Mouse (Mus musculus) neural tube, embryonic 15.5 days (tissue): ENCODE measurements around the gene 4930595D18Rik. TPM values are rescaled to one million over a fixed set of nuclear protein-coding genes. Genes with fewer than 3 reads are reported as not detected.

Source experiments
- ATAC-seq: fragments of 200-750 bp; cut with Nextera tagmentation; 2 replicates; pipeline ENCODE4 v1.8.0; 2017; ENCODE audit warnings: mild to moderate bottlenecking, moderate TSS enrichment, moderate library complexity; ENCODE audit not compliant: low FRiP score
- H3K27ac ChIP-seq: fragments of 300-500 bp; sonication (generic); replicated peaks from 2 replicates; pipeline ENCODE4 v1.5.1; 2015; ENCODE audit warnings: mild to moderate bottlenecking, inconsistent platforms
- H3K27me3 ChIP-seq: fragments of 300-500 bp; sonication (generic); replicated peaks from 2 replicates; pipeline ENCODE4 v1.6.1; 2015; ENCODE audit warnings: inconsistent platforms
- H3K36me3 ChIP-seq: fragments of 300-500 bp; sonication (generic); 2 replicates; pipeline ENCODE4 v1.6.1; 2015; ENCODE audit warnings: inconsistent platforms
- H3K4me1 ChIP-seq: fragments of 300-500 bp; sonication (generic); 2 replicates; pipeline ENCODE4 v1.6.1; 2015; ENCODE audit warnings: inconsistent platforms
- H3K4me2 ChIP-seq: fragments of 300-500 bp; sonication (generic); 2 replicates; pipeline ENCODE4 v1.6.1; 2015; ENCODE audit warnings: inconsistent platforms, mild to moderate bottlenecking, moderate library complexity
- H3K4me3 ChIP-seq: fragments of 300-500 bp; sonication (generic); replicated peaks from 2 replicates; pipeline ENCODE4 v1.5.1; 2015; ENCODE audit warnings: mild to moderate bottlenecking, inconsistent platforms
- H3K9ac ChIP-seq: fragments of 300-500 bp; sonication (generic); replicated peaks from 2 replicates; pipeline ENCODE4 v1.6.1; 2015; ENCODE audit warnings: mild to moderate bottlenecking, inconsistent platforms
- H3K9me3 ChIP-seq: fragments of 300-500 bp; sonication (generic); replicated peaks from 2 replicates; pipeline ENCODE4 v1.6.1; 2016; ENCODE audit warnings: inconsistent platforms
- WGBS: fragments of 180-500 bp; shearing (Covaris S2); methylation state at CpG from one replicate; pipeline ENCODE4 v1.1.7; 2015; ENCODE audit warnings: mixed read lengths; 5-methylcytosine and 5-hydroxymethylcytosine counted together
- polyA plus RNA-seq: library from polyadenylated mRNA; unstranded; fragments of >200 nt; fragmentation: Nextera tagmentation; extraction: Ambion mirVana; gene quantifications from 2 replicates; pipeline ENCODE4 v1.2.1, GENCODE M21; 2015

The 4930595D18Rik gene
- polyA plus RNA-seq, 1 experiment from 2014 or later: not detected

DNA sequence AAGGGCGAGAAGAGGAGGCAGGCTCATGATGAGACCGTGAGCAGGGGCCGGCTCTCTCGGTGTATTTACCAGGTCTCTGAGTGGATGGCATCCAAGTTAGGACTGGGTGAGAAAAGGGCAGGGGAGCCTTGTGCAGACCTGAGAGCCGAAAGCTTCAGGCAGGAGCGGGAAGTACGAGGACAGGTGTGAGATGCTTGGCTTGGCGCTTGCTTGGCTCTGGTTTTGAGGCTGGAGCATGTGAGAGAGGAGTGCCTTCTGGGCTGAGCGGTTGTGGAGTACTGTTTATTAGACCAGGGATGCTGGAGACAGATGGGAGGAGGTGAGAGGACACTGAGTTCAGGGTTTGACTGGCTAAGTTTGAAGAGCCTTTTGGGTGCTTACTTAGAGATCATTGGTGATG lies 9.0 kb upstream of the 4930595D18Rik start:
- no peak overlapping the region for H3K4me3 ChIP-seq
- no peaks in the 10 kb centered on the region for H3K9me3 ChIP-seq
- no peaks in the 10 kb centered on the region for H3K27me3 ChIP-seq
- H3K9ac ChIP-seq: no peak overlapping the region
- H3K36me3 ChIP-seq: no peaks in the 10 kb centered on the region
- peak; percentile 43; the same call in 1 of the 2 replicates for ATAC-seq
- H3K4me1 ChIP-seq: peaks cover 16% of the 10 kb centered on the region
- H3K27ac ChIP-seq: no peak overlapping the region
- H3K4me2 ChIP-seq: 0 out of 2 replicates have a peak overlapping the region, but pooled peaks have one; percentile 1
- 67% methylated on average over 9 of the region's 9 CpGs for WGBS

DNA sequence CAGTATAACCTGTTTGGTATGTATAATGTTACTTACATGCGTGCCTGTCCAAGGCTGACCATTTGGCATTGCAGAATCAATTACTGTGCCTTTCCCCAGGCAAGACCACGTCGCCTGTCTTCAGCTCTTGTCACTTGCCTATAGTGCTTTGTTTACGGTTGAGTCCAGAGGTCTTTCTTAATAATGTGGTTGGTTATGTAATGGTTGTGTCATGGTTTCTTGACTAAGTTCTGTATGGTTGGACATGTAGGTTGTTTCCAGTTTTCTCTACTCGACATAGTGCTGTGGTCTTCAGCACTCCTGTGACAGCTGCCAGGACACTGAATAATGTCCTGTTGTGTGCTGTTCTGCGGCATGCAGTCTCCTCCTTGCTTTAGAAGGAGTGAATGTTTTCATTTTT lies 8.5 kb upstream of the 4930595D18Rik start:
- Histone ChIP-seq H3K9ac (no peak overlapping the region), H3K4me2 (no peak overlapping the region), H3K4me3 (no peak overlapping the region), H3K4me1 (peaks cover 16% of the 10 kb centered on the region), H3K27ac (no peak overlapping the region), H3K36me3 (no peaks in the 10 kb centered on the region), H3K27me3 (no peaks in the 10 kb centered on the region), H3K9me3 (no peaks in the 10 kb centered on the region)
- ATAC-seq: no peak
- 72% methylated on average over 6 of the region's 6 CpGs for WGBS

DNA sequence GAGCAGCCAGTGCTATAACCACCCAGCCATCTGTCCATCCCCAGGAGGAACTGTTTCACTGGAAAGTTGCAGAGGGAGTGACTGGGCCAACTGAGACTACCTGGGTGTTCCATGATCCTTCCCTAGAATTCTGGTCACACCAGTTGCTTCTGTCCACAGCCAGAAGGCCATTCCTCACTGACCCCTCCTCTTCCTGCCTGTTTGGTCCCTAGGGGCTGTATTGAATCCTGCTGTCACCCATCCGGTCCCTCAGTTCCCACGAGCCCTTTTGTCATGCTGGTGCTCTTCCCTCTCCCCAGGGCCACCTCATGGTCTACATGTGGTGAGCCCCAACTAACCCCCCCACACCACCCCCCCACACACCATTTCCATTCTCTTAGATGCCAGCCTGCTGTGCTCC lies 6.6 kb upstream of the 4930595D18Rik start:
- no peak for ATAC-seq
- Histone ChIP-seq H3K4me2 (no peak overlapping the region), H3K4me3 (no peak overlapping the region), H3K36me3 (no peaks in the 10 kb centered on the region), H3K27ac (no peak overlapping the region), H3K27me3 (no peaks in the 10 kb centered on the region), H3K4me1 (peaks cover 16% of the 10 kb centered on the region), H3K9me3 (no peaks in the 10 kb centered on the region), H3K9ac (no peak overlapping the region)
- 40% methylated on average over 2 of the region's 2 CpGs for WGBS

DNA sequence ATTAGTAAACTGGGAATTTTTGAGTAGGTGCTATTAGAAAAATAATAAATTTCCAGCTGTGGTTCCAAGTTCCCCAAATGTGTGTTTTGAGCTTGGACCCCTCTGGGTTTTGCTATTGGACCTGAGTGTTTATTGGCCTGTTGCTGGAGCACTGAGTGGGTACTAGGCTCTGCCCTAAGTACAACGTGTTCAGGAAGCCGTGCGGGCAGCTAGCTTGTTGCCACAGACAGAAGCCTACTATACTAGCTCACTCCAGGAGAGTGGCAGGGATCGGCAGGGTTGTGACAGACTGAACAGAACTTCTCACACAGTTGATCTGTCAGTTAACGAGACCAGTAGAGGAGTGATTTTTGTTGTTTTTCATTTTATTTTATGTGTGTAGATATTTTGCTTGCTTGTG lies 6.1 kb upstream of the 4930595D18Rik start:
- no peak for ATAC-seq
- no peak overlapping the region for H3K27ac ChIP-seq
- H3K27me3 ChIP-seq: no peaks in the 10 kb centered on the region
- H3K36me3 ChIP-seq: no peaks in the 10 kb centered on the region
- no peak overlapping the region for H3K9ac ChIP-seq
- peaks cover 16% of the 10 kb centered on the region for H3K4me1 ChIP-seq
- no peak overlapping the region for H3K4me3 ChIP-seq
- H3K9me3 ChIP-seq: no peaks in the 10 kb centered on the region
- WGBS: 82% methylated on average over 5 of the region's 5 CpGs
- H3K4me2 ChIP-seq: no peak overlapping the region

DNA sequence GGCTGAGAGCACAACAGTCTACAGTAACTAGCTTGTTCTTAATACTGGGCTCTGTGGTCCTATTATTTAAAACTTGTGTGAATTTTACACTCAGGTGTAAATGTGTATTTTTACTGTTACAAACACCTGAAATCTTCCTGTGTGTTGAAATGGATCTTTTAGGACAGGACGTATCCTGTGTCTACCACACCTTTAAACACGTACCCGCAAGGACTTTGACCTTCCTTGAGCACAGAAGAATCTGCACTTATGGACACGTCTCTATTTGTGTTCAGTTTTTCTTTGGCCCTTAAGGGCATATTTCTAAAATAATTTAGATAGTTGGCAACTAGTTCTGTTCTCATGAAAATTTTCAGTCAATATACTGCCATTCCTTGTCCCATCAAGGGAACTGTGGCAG lies 4.0 kb upstream of the 4930595D18Rik start:
- no peak for ATAC-seq
- 95% methylated on average over 4 of the region's 4 CpGs for WGBS

DNA sequence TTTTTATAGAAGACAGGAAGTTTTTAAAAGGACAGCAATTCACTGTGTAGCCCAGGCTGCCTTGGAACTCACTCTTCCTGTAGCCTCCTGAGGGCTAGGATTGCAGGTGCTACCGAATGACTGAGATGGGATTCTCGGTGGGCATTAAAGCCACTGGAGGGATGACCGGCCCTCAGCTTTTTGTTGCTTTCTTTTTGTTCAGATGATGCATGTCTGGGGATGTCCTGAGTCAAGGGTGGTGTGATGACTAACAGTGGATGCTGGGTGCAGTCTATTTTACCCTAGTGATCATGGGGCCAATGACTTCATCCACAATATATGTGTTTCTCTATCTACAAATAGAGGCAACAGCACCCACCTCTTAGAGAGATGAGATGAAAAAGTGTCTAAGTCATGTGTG lies 2.7 kb upstream of the 4930595D18Rik start:
- 74% methylated on average over 3 of the region's 3 CpGs for WGBS
- no peak for ATAC-seq

More for the DNA sequence above, 4.0 kb upstream of the 4930595D18Rik start:
- Histone ChIP-seq H3K9ac (no peak overlapping the region), H3K27ac (no peak overlapping the region), H3K27me3 (no peaks in the 10 kb centered on the region), H3K4me2 (no peak overlapping the region), H3K9me3 (no peaks in the 10 kb centered on the region), H3K4me1 (peaks cover 8% of the 10 kb centered on the region), H3K4me3 (no peak overlapping the region), H3K36me3 (no peaks in the 10 kb centered on the region)

DNA sequence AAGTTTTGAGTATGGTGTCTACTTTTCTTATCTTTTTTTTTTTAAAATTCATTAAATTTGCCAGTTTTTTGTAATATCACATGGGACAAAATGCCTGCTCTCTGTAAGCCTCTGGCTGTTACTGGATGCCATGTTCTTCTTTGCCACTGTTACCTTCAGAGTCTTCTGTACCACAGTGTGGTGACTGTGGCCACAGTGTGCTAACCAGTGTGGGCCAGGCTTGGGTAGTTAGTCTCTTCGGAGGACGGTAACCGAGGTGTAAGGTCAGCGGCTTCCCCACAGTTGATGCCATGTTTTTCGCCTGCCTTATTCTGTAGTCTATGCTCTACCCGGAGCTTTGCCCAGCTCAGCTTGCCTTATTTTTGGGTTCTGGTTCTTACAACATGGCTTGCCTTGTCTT lies 1.9 kb downstream of the 4930595D18Rik start:
- no peaks in the 10 kb centered on the region for H3K36me3 ChIP-seq
- ATAC-seq: no peak
- 92% methylated on average over 6 of the region's 6 CpGs for whole genome bisulfite sequencing
- no peak overlapping the region for H3K27ac ChIP-seq
- H3K4me2 ChIP-seq: no peak overlapping the region
- H3K9me3 ChIP-seq: no peaks in the 10 kb centered on the region
- H3K4me1 ChIP-seq: no peaks in the 10 kb centered on the region
- H3K27me3 ChIP-seq: no peaks in the 10 kb centered on the region
- no peak overlapping the region for H3K9ac ChIP-seq
- H3K4me3 ChIP-seq: no peak overlapping the region

More for the DNA sequence above, 2.7 kb upstream of the 4930595D18Rik start:
- no peaks in the 10 kb centered on the region for H3K27me3 ChIP-seq
- no peak overlapping the region for H3K4me2 ChIP-seq
- no peaks in the 10 kb centered on the region for H3K36me3 ChIP-seq
- H3K4me1 ChIP-seq: no peaks in the 10 kb centered on the region
- H3K9ac ChIP-seq: no peak overlapping the region
- H3K4me3 ChIP-seq: no peak overlapping the region
- no peaks in the 10 kb centered on the region for H3K9me3 ChIP-seq
- no peak overlapping the region for H3K27ac ChIP-seq

DNA sequence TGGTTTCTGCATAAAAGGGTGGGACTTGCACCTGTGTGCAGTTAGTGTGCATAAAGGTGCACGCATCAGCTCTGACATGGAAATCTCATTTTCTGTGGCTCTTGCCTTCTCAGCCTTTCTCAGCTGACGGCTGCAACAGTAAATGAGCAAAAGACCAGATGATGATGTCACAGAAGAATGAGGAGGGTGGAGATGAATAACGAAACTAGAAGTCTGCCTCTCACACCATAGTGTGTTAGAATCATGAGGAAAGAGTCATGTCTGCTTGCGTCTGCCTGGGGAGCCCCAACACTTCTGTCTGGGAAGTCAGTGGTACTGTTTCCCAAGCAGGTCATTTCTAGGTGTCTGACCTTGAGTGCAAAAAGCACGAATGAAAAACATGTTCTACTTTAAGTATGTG lies 2.4 kb downstream of the 4930595D18Rik start:
- Histone ChIP-seq H3K27me3 (no peaks in the 10 kb centered on the region), H3K9me3 (no peaks in the 10 kb centered on the region), H3K27ac (no peak overlapping the region), H3K4me1 (no peaks in the 10 kb centered on the region), H3K4me3 (no peak overlapping the region), H3K4me2 (no peak overlapping the region), H3K36me3 (no peaks in the 10 kb centered on the region), H3K9ac (no peak overlapping the region)
- 85% methylated on average over 5 of the region's 5 CpGs for WGBS
- ATAC-seq: no peak

DNA sequence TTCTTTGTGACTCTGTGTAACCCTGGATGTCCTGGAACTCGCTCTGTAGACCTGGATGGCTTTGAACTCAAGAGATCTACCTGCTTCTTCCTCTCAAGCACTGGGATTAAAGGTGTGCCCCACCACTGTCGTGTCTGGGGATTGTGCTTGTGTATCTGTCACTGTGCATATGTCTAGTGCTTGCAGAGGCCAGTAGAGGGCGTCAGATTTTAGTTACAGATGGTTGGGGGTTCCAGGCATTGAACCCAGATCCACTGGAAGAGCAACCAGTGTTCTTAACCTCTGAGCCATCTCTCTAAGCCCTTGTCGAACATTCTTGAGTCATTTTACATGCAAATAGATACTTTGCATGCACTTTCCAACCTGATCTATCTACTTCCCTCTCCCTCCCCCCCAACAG lies 5.5 kb downstream of the 4930595D18Rik start:
- 78% methylated on average over 4 of the region's 4 CpGs for WGBS
- no peaks in the 10 kb centered on the region for H3K4me1 ChIP-seq
- no peaks in the 10 kb centered on the region for H3K9me3 ChIP-seq
- no peak overlapping the region for H3K9ac ChIP-seq
- H3K4me2 ChIP-seq: no peak overlapping the region
- H3K4me3 ChIP-seq: no peak overlapping the region
- 0 out of 2 replicates have a peak, but pooled peaks cover 4% of the 10 kb centered on the region for H3K36me3 ChIP-seq
- no peak for ATAC-seq
- H3K27me3 ChIP-seq: no peaks in the 10 kb centered on the region
- H3K27ac ChIP-seq: no peak overlapping the region

DNA sequence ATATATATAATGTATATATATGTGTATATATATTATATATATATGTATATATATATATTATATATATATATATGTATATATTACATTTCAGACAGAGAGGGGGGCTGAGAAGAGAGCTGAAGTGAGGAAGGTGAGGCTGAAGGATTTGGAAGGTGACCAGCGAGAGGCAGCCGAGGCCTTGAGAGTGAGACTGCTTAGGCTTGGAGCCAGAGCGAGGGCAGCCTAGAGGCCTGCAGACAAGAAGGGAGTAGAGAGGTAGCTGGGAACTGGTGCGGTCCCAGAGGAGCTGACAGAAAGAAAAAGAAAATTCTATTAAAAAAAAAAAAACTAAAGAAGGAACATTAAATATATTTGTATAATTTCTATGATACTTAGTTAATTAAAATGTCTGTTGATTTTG lies 15.4 kb downstream of the 4930595D18Rik start:
- Histone ChIP-seq H3K4me3 (no peak overlapping the region), H3K9ac (no peak overlapping the region), H3K4me1 (peaks cover 44% of the 10 kb centered on the region), H3K36me3 (peaks cover 8% of the 10 kb centered on the region; the same call in 1 of the 2 replicates), H3K27ac (no peak overlapping the region), H3K4me2 (peak overlapping the region; percentile 38), H3K27me3 (no peaks in the 10 kb centered on the region), H3K9me3 (no peaks in the 10 kb centered on the region)
- ATAC-seq: no peak
- WGBS: 66% methylated on average over 4 of the region's 4 CpGs

DNA sequence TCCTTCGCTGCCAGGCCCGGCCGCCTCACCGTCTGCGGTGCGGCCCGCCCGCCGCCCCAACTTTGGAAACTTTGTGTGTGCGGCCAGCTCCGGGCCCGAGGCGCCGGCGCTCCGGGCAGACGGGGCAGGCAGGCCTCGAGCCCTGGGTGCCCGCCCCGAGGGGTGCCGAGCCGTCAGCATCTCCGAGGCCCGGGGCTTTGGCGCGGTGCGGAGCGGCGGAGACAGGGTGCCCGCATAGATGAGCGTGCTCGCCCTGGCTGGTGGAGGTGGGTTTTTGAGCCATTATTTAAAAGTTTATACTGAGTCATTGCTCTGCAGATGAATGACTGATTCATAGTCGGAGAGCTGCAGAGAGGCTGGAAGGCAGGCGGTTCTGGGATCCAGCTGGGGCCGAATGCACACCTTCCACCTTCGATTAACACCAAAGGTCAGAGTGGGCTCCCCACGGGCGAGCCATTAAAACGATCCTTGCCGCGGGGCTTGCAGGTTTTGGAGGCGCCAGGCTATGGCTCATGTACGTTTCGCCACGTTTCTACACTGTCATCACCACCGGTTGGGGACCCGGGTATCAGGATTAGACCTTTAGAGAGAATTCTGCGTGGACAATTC lies 17.5 kb downstream of the 4930595D18Rik start:
- Histone ChIP-seq H3K4me1 (peaks cover 59% of the 10 kb centered on the region), H3K4me3 (peak overlapping the region; percentile 82), H3K27me3 (no peaks in the 10 kb centered on the region), H3K9me3 (no peaks in the 10 kb centered on the region), H3K36me3 (no peaks in the 10 kb centered on the region), H3K9ac (peak overlapping the region; percentile 76), H3K27ac (peak overlapping the region; percentile 86), H3K4me2 (peak overlapping the region; percentile 79)
- no peak for ATAC-seq
- WGBS: 0% methylated on average over 48 of the region's 48 CpGs

DNA sequence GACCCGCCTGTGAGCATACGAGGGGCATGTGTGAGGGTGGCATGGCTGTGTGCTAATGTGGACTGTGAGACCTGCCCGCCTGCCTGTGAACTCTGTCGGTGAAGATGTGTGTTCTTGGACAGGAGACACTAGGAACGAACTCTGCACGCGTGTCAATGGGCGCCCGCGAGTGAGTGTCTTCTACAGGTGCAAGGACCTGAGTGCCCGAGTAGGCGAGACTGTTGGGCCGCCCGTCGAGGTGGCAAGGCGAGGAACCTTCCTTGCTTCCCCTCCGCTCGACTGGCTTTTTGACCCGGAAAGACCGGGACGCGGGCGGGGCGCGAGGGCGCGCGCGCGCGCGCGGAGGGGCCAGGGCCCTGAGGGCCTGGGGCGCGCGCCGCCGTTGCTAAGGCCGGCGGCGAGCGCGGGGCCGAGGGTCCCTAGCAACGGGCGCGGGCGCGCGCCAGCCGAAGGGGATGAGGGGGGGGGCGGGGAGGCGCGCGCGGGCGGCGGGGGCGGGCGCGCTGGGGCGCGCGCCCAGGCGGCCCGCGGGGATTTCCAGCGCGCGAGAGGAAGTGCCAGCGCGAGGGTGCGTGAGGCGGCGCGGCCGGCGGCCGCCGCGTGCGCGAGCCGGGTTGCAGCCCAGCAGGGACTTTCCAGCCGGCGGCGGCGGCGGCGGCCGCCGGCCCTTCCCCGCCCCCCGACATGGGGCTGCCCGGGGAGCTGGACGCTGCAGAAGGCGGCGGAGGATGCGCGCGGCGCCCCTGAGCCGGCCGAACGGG lies 18.3 kb downstream of the 4930595D18Rik start, which contains the start of gene Traf3:
Gene Traf3, plus strand, starts transcription at position 540 of the 761 bp plus-strand sequence.
- H3K9me3 ChIP-seq: no peaks in the 10 kb centered on the region
- H3K4me2 ChIP-seq: peak within 1 kb of the TSS; percentile 79
- no peaks in the 10 kb centered on the region for H3K27me3 ChIP-seq
- H3K4me3 ChIP-seq: peak within 1 kb of the TSS; percentile 82
- peak within 1 kb of the TSS; percentile 76 for H3K9ac ChIP-seq
- 6% methylated on average over 60 of the region's 105 CpGs for WGBS
- peak; percentile 16; the same call in 1 of the 2 replicates for ATAC-seq
- peaks cover 64% of the 10 kb centered on the region for H3K4me1 ChIP-seq
- peak within 1 kb of the TSS; percentile 86 for H3K27ac ChIP-seq
- H3K36me3 ChIP-seq: no peaks in the 10 kb centered on the region
